Mouse (Mus musculus): Measurements from ENCODE around the gene Shank2. TPM values are rescaled to one million over a fixed set of nuclear protein-coding genes. Genes with fewer than 3 reads are reported as not detected.

The Shank2 gene
- total RNA-seq, 2 experiments from 2014 or later: 0.18 TPM; not detected in 1

- no peak for ATAC-seq (ENCODE audit: poor library complexity, severe bottlenecking)
Observed at GRCm38 (mm10) chr7:144257821-144258220, 256.1 kb downstream of the Shank2 start.

DNA sequence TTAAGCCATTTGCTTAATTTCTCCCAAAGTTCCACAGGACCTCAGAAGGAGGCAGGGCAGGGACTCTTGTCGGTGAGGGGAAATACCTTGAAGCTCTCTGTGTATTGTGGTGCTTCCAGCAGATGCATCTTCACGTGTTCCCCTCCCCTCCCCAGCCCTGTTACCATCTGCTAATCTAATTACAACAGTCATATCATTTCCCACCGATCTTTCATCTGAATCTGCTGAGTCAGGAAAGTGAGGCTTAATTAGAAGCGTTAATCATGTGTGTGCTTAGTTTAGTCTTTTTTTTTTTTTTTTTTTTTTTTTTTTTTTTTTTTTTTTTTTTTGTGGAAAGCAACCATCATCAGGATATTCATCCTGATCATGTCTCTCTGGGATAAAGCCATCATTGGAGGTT is 256.6 kb downstream of the Shank2 start:
- ATAC-seq (ENCODE audit: poor library complexity, severe bottlenecking): no peak

DNA sequence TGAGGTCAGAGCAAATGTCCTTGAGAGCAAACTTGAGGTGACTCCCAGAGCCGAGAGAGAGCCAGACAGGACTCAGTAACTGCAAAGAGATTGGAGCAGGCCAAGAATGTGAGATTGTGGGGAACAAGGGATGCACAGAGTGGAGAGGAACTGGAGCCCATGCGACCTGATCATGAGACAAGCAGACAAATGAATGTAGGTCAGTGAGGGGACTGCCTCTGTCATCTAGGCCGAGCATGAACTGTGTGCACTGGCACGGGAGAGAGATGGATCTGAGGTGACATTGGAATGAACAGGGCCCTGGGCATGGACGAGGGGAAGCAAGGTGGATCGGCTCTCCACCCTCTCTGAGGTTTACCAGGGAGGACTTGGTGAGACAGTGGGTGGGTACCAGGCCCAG is 260.9 kb downstream of the Shank2 start:
- no peak for ATAC-seq (ENCODE audit: poor library complexity, severe bottlenecking)

- no peak for ATAC-seq (ENCODE audit: poor library complexity, severe bottlenecking)
Observed at GRCm38 (mm10) chr7:144266745-144267144, 265.0 kb downstream of the Shank2 start.

DNA sequence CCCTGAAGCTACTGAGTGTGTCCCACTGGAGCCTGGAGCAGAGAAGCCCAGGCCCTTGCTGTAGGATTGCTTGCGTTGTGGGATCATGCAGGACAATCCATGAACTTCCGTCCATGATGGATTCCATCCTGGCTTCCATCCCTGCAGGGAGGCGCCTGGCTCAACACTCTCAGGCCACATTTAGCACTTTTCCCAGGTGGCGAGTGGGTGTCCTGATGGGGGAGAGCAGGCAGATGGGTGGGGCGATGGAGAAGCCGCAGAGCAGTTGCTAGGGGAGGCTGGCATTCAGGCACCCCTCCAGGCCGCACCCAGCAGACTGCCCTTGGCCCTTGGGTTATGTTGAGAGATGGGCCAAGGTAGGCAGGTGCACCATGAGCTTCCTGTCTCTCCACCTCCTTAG is 266.6 kb downstream of the Shank2 start:
- no peak for ATAC-seq (ENCODE audit: poor library complexity, severe bottlenecking)

GRCm38 (mm10) chr7:144268778-144269177 is 267.1 kb downstream of the Shank2 start:
- no peak for ATAC-seq (ENCODE audit: poor library complexity, severe bottlenecking)

GRCm38 (mm10) chr7:144271074-144271473 is 269.3 kb downstream of the Shank2 start:
- ATAC-seq (ENCODE audit: poor library complexity, severe bottlenecking): no peak

DNA sequence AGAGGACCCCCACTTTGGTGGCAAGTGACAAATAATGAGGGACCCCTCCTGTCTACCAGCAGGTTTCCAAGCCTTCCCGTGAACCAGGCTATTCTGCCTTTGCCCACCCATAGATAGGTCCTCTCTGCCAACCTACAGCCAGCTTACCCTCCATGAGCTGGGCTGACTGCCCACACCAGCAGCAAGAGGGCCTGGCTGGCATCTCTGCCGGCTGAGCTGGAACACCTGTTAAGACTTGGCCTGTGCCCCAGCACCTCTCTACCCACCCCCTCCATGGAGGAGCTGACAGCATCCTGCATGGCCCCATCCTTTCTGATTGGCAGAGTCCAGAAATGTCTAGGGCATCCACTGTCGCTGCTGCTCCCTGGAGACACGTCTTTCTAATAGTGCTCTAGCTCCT is 277.0 kb downstream of the Shank2 start:
- no peak for ATAC-seq (ENCODE audit: poor library complexity, severe bottlenecking)

DNA sequence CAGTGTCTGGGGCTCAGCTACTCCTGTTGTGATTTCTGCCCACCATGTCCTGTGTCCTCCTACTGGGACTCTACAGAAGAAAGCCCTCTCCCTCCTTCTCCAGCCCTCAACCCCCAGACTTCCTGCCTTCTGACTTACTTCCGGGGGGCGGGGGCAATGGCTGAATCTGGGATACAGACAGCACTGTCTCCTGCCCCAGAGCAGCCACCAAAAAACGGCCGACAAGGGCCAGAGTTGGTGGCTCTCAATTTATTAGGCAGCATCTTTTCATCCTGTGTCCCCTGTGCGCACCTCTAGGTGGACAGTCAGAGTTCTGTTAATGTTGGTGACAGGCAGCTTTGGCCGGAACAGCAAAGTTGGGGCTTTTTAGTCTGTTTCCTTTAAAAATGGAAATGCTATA is 282.0 kb downstream of the Shank2 start:
- ATAC-seq (ENCODE audit: poor library complexity, severe bottlenecking): no peak

- no peak for ATAC-seq (ENCODE audit: poor library complexity, severe bottlenecking)
Observed at GRCm38 (mm10) chr7:144284241-144285065, 282.7 kb downstream of the Shank2 start.

DNA sequence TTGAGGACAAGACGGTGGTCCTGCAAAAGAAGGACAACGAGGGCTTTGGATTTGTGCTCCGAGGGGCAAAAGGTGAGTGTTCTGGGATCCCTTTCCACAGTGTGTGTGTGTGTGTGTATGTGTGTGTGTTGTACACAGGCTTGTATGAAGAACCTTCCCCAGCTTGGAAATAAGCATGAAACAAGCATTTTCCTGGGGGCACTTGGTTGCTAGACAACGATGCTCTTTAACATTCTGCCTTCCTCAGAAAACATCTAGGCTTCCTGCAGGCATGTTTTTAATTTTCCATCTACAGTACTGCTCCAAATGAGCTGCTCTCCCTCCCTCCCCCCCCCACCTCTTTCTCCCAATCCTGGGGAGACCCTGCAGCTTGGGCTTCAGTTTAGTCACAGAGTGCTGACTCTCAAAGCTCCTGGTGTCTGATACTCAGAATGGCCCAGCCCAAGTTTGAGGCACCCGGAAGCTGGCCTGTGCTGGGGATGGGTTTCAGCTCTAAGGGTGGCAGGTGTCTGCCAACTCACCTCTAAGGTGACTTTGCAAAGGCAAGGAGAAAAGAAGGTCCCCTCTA is 283.4 kb downstream of the Shank2 start:
- ATAC-seq (ENCODE audit: poor library complexity, severe bottlenecking): no peak

GRCm38 (mm10) chr7:144285912-144286311 is 284.2 kb downstream of the Shank2 start:
- ATAC-seq (ENCODE audit: poor library complexity, severe bottlenecking): no peak

GRCm38 (mm10) chr7:144287991-144288390 is 286.3 kb downstream of the Shank2 start:
- no peak for ATAC-seq (ENCODE audit: poor library complexity, severe bottlenecking)

DNA sequence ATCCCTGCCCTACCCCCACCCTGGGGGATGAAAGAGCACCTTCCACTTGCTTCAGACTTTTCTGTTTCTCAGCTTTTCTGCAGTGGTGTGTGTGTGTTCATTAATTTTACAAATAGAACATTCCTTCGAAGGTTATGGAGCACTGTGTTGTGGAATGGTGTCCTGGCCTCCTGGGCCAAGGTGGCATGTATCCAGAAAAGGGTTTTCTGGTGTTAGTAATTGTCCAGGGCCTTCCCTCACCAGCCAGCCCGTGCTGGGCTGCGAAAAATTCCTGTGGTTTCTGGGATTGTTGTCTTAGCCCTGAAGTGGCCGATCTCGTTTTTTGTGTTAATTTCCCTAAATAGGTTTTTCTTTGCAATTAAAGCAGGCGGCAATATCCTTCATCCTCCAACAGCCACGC is 289.8 kb downstream of the Shank2 start:
- ATAC-seq (ENCODE audit: poor library complexity, severe bottlenecking): no peak

DNA sequence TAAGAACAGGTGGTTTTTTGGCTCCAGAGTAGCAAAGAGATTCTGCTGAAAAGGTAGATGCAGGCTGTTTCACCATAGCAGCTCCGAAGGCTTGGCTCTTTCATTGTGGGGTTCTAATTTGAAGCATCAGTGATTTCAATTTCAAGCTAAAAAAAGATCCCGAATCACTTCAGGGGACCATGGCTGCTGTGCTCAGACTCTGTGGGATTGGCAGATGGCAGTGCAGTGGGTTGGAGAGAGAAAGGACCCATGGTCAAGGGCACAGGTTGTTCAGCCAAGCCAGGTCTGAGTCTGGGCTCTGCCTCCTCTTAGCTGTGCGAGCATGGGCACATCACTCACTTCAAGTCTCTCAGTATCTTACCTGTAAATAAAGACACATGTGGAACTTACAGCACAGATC is 291.9 kb downstream of the Shank2 start:
- no peak for ATAC-seq (ENCODE audit: poor library complexity, severe bottlenecking)

DNA sequence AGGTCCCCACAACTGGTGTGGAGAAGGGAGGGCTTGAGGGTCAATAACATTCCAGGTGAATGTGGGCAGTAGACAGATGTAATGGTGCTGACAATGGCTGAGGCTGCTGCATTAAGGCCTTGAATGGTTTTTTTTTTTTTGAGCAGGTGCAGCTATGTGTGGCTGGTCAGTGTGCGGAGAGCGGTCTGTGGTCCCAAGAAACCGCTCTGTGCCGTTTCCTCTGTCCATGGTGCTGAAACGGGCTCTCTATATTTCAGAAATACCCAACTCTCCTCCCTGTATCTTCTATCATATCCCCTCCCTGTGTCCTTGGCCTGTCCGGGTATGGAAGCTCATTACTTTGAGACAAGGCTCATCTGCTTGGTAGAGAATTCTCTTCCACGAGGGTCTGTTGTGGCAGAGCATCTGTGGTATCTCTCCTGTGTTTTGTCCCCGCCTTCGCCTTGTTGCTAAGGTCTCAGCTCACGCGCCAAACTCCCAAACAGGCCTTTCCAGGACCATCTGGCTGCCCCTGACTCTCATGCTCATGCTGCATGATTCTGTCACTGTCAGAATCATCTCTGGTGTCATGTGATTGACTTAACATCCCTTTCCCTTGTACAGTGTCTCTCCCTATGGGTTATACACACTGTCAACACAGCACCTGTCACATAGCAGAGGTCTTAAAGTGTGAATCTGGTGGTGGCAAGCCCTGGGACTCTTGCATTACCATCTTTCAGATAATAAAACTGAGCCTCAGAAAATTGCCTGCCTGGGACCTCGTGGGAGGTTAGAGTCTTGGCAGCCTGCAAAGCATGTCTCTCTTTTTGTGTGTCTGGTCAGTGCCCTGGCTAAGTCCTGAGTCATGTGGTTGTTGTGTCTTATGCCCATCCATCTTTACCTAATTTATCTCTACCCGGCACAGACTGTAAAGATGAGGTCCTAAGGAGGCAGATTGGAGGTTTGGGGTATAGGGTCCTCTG is 292.8 kb downstream of the Shank2 start:
- no peak for ATAC-seq (ENCODE audit: poor library complexity, severe bottlenecking)

GRCm38 (mm10) chr7:144299351-144299750 is 297.6 kb downstream of the Shank2 start:
- no peak for ATAC-seq (ENCODE audit: poor library complexity, severe bottlenecking)

GRCm38 (mm10) chr7:144301646-144302045 is 299.9 kb downstream of the Shank2 start:
- ATAC-seq (ENCODE audit: poor library complexity, severe bottlenecking): no peak

DNA sequence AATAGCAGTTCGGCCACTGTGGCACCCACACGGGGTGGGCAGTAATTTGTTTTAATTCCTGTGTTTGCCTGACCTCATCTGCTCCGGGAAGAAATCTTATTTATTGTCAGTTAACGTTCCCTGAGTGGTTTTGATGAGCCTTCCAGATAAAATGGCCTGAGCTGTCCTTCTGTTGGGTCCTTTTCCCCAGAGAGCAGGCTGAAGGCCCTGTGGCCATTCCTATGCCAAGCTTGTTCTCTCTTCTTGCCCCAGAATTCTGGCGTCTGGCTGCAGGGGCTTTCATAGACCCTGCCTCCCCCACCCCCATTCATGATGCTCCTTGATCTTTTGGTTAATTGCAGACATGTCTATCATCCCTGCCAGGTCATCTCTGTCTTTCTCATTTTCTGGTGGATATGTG is 300.8 kb downstream of the Shank2 start:
- no peak for ATAC-seq (ENCODE audit: poor library complexity, severe bottlenecking)

DNA sequence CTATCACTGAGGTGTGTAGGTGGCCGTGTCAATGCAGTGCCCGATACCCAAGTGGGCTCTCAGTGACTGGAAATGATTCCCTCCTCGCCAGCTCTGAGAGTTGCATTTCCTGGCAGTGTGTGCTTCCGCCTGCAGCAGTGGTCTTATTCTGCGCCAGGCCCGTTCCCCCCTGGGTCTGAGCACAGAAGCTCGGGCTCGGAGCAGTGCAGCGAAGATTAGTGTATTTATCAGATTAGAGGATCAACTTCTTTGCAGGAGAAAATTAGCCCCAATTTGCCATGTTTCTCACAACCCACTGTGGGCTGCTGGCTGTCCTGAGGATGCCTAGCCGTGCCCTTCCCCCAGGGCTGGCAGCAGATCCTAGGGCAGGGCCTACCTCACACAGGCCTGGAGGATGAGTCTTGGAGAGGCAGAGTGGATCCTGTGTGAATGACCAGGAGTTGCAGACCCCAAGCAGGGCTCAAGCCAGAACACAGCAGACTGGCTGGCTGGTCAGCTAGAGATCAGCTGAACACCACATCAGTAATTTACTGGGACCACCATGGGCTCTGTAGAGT is 306.2 kb downstream of the Shank2 start:
- ATAC-seq (ENCODE audit: poor library complexity, severe bottlenecking): no peak

DNA sequence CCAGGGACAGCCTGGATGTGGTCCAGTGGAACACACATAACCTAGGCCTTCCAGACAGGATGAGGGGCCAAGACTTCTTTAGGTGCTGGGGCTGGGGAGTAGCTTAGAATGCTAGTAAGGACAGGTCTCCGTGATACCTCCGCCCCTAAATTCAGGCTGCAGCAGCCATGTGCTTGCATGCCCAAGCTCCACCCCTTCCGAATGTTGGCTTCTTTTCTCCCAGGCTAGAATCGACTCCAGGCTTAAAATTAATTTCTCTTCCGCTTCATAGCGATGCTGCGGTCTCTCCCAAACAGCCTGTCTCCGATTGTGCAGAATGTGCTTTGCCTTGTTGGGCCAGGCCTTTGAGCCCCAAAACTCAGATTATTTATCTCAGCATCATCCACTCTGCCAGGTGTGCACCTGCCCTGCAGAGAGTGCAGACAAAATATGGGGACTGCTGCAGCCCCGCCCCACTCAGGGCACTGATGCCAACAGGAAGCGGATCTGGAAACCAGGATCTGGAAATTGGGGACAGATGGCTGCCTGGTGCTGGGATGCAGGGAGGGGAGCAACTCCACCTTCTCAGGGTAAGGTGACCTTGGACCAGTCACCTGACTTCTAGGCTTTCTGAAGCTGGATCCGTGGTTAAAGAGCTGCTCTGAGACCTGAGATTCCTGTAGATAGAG is 312.8 kb downstream of the Shank2 start:
- no peak for ATAC-seq (ENCODE audit: poor library complexity, severe bottlenecking)

Data from megakaryocyte, adult 5-6 weeks (primary cell).